Mouse (Mus musculus) forebrain, embryonic 16.5 days (tissue): ENCODE measurements around the gene Zbed3. TPM values are rescaled to one million over a fixed set of nuclear protein-coding genes. Genes with fewer than 3 reads are reported as not detected.

Source experiments
- ATAC-seq: fragments of 200-750 bp; cut with Nextera tagmentation; 2 replicates; pipeline ENCODE4 v1.8.0; 2017; ENCODE audit warnings: mild to moderate bottlenecking, moderate library complexity
- H3K27ac ChIP-seq: fragments of 300-500 bp; sonication (generic); 2 replicates; pipeline ENCODE4 v1.5.1; 2014; ENCODE audit warnings: low read length, control low read depth
- H3K27me3 ChIP-seq: fragments of 300-500 bp; sonication (generic); replicated peaks from 2 replicates; pipeline ENCODE4 v1.6.1; 2014; ENCODE audit warnings: low read length; ENCODE audit not compliant: control insufficient read depth, insufficient read depth
- H3K36me3 ChIP-seq: fragments of 300-500 bp; sonication (generic); 2 replicates; pipeline ENCODE4 v1.6.1; 2014; ENCODE audit not compliant: control insufficient read depth, insufficient read depth
- H3K4me1 ChIP-seq: fragments of 300-500 bp; sonication (generic); replicated peaks from 2 replicates; pipeline ENCODE4 v1.6.1; 2014; ENCODE audit warnings: low read length; ENCODE audit not compliant: control insufficient read depth, insufficient read depth
- H3K4me2 ChIP-seq: fragments of 300-500 bp; sonication (generic); 2 replicates; pipeline ENCODE4 v1.6.1; 2014; ENCODE audit warnings: mild to moderate bottlenecking, low read length, control low read depth
- H3K4me3 ChIP-seq: fragments of 300-500 bp; sonication (generic); replicated peaks from 2 replicates; pipeline ENCODE4 v1.5.1; 2014; ENCODE audit warnings: mild to moderate bottlenecking, low read length, control low read depth
- H3K9ac ChIP-seq: fragments of 300-500 bp; sonication (generic); replicated peaks from 2 replicates; pipeline ENCODE4 v1.6.1; 2014; ENCODE audit warnings: low read depth, low read length, control low read depth
- H3K9me3 ChIP-seq: fragments of 300-500 bp; sonication (generic); 2 replicates; pipeline ENCODE4 v1.6.1; 2016; ENCODE audit warnings: low read length; ENCODE audit not compliant: control insufficient read depth
- WGBS: fragments of 180-500 bp; shearing (Covaris S2); extraction: QIAGEN DNeasy Blood & Tissue Kit; methylation state at CpG from one replicate; pipeline ENCODE4 v1.1.7; 2014; 5-methylcytosine and 5-hydroxymethylcytosine counted together
- polyA plus RNA-seq: library from polyadenylated mRNA; unstranded; fragments of >200 nt; fragmentation: Nextera tagmentation; extraction: Ambion mirVana; gene quantifications from 2 replicates; pipeline ENCODE4 v1.2.1, GENCODE M21; 2015

Zbed3 gene
- polyA plus RNA-seq, 1 experiment from 2014 or later: 35.5 TPM

DNA sequence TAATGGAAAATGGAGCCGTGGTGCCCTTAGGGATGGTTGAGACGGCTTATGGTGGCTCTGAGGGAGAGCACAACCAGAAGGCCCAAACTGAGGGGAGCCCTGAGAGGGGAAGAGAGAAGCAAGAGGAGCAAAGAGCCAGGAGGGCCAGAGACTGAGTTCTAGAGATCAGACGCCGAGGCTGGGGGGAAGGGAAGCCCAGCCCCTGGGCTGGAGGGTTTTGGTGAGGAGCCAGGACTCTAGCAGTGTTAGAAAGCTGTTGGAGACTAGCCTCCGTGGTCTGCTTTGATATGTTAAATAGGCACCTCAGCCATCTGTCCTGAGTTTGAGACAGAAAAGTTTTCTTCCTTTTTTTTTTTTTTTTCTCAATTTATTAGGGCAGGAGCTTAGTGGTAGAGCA lies 3.9 kb downstream of the Zbed3 start:
- Histone ChIP-seq H3K36me3 (no peaks in the 10 kb centered on the region), H3K27ac (peak overlapping the region; percentile 73), H3K9me3 (no peaks in the 10 kb centered on the region), H3K4me2 (peak overlapping the region; percentile 92), H3K4me1 (peaks cover 34% of the 10 kb centered on the region), H3K27me3 (no peaks in the 10 kb centered on the region), H3K9ac (peak overlapping the region; percentile 99), H3K4me3 (peak overlapping the region; percentile 86)
- WGBS: 2% methylated on average over 5 of the region's 5 CpGs
- ATAC-seq: peak; percentile 54

DNA sequence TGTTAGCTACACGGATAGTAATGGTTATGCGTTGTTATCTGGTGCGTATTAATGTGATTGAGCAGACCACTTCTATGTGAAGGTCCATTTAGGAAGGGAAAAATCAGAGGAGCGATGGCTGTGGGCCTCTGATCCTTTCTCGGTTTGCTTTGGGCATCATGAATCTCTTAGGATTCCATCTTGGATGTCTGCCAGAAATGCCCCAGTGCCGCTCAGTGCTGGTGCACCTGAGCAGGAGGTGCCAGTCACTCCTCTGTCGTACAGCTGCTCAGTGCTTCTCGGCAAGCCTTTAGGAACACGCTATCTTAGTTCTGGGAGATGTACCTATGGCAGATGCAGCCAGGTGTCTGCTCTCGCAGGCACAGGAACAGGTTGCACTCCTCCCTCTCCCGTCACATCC lies 5.4 kb downstream of the Zbed3 start:
- Histone ChIP-seq H3K27ac (no peak overlapping the region), H3K9me3 (peaks cover 4% of the 10 kb centered on the region; the same call in 1 of the 2 replicates), H3K4me1 (peaks cover 34% of the 10 kb centered on the region), H3K9ac (no peak overlapping the region), H3K27me3 (no peaks in the 10 kb centered on the region), H3K4me3 (no peak overlapping the region), H3K36me3 (no peaks in the 10 kb centered on the region), H3K4me2 (no peak overlapping the region)
- no peak for ATAC-seq
- 64% methylated on average over 11 of the region's 11 CpGs for WGBS

DNA sequence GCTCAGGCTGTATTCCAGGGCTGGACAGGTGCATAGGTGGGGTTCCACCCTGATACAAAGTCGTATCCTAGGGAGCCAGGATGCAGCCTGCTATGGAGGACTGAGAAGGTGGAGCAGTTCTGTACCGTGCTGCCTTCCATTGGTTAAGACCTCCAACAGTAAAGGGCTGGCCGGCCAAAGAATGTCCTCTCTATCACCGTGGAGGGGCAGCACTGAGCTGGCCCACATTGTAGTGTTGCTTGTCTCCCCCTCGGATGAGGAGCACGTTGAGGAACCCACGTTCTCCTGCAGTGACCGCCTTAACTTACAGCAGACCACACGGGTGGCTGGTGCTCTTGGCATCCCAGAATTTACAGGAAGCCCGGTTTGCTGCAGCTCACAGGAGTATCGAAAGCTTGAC lies 7.1 kb downstream of the Zbed3 start:
- WGBS: 59% methylated on average over 11 of the region's 11 CpGs
- H3K4me1 ChIP-seq: peaks cover 34% of the 10 kb centered on the region
- no peak for ATAC-seq
- peaks cover 4% of the 10 kb centered on the region; the same call in 1 of the 2 replicates for H3K9me3 ChIP-seq
- H3K4me3 ChIP-seq: no peak overlapping the region
- H3K36me3 ChIP-seq: no peaks in the 10 kb centered on the region
- no peak overlapping the region for H3K9ac ChIP-seq
- no peak overlapping the region for H3K4me2 ChIP-seq
- no peaks in the 10 kb centered on the region for H3K27me3 ChIP-seq
- no peak overlapping the region for H3K27ac ChIP-seq

DNA sequence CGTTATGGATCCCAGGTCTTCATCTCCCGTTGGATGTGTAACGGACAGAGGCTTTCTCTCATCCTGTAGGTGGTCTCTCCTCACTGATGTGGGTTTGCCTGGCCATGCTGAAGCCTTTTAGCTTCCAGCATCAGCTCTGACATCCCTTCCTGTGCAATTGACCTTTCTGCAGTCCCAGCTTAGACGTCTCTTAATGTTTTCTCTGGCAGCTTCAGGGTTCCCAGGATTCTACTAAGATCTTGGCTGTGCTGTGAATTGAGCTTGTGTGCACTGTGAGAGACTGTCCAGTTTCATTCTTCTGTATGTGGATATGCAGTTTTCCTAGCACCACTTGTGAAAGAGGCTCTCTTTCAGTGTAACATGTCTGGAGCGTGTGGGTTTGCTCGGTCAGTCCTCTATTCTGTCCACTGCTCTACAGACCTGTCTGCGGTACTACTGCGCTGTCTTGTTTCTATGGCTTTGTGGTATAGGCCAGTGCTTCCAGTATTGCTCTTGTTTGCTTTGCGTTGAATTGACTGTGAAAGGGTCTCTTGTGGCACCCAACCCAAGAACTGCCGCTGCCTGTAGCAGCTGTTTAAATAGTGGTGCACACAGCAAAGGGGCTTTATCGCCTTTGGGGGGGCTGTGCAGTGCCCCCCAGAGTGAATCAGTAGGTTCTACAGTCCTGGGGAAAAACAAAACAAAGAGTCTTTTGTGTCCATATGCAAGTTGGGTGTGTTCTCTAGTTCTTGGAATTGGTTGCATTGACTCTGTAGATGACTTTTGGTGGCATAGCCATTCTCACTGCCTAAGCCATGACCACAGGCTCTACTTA lies 8.9 kb downstream of the Zbed3 start:
- no peak overlapping the region for H3K4me3 ChIP-seq
- H3K4me2 ChIP-seq: no peak overlapping the region
- no peak overlapping the region for H3K9ac ChIP-seq
- H3K27me3 ChIP-seq: no peaks in the 10 kb centered on the region
- peaks cover 8% of the 10 kb centered on the region for H3K36me3 ChIP-seq
- ATAC-seq: no peak
- WGBS: 72% methylated on average over 11 of the region's 11 CpGs
- H3K4me1 ChIP-seq: peaks cover 20% of the 10 kb centered on the region
- H3K9me3 ChIP-seq: peaks cover 4% of the 10 kb centered on the region; the same call in 1 of the 2 replicates
- H3K27ac ChIP-seq: no peak overlapping the region

DNA sequence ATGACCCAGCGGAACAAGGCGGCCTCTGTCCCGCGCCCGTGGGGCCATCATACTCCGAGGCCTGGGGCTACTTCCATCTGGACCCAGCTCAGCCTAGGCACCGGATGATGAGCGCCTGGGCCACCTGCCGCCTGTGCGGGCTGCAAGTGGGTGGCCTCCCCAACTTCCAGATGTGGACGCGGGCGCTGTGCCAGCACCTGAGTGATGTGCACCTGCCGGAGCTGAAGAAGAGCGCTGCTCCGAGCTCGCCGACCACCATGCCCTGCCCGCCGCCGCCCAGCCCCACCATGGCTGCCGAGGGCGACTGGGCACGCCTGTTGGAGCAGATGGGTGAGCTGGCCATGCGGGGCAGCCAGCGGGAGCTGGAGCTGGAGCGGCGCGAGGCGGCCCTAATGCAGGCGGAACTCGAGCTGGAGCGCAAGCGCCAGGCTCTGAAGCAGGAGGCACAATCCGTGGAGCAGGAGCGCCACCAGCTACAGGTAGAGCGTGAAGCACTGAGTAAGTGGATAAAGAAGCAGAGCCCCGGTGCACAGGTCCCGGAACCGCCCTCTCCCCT lies 12.8 kb downstream of the Zbed3 start:
- H3K4me3 ChIP-seq: no peak overlapping the region
- H3K9me3 ChIP-seq: peaks cover 4% of the 10 kb centered on the region; the same call in 1 of the 2 replicates
- H3K27ac ChIP-seq: no peak overlapping the region
- H3K4me2 ChIP-seq: 0 out of 2 replicates have a peak overlapping the region, but pooled peaks have one; percentile 6
- no peaks in the 10 kb centered on the region for H3K27me3 ChIP-seq
- H3K36me3 ChIP-seq: peaks cover 13% of the 10 kb centered on the region
- H3K4me1 ChIP-seq: no peaks in the 10 kb centered on the region
- H3K9ac ChIP-seq: no peak overlapping the region
- no peak for ATAC-seq
- 53% methylated on average over 40 of the region's 40 CpGs for WGBS

DNA sequence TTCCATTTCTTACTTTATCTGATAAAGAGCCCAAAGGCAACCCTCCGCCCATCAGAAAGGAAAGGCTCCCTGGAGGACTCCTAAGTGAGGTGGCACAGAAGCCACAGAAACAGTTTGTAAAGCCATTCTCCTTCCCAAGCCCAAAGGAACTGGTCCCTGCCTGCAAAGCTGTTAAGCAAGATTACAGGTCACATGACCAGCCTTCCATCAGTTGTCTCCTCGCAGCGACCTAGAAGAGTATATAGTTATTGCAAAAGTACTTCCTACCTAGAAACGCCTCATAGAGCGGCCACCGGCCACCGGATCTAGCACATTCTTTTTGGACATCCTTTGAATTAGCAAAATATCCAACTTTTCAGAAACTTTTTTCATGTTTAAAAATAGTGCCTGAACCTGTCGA lies 20.1 kb downstream of the Zbed3 start:
- Histone ChIP-seq H3K9ac (no peak overlapping the region), H3K4me3 (no peak overlapping the region), H3K27ac (no peak overlapping the region), H3K4me1 (no peaks in the 10 kb centered on the region), H3K27me3 (no peaks in the 10 kb centered on the region), H3K4me2 (no peak overlapping the region), H3K36me3 (0 out of 2 replicates have a peak, but pooled peaks cover 5% of the 10 kb centered on the region), H3K9me3 (no peaks in the 10 kb centered on the region)
- ATAC-seq: no peak
- 93% methylated on average over 8 of the region's 8 CpGs for WGBS

DNA sequence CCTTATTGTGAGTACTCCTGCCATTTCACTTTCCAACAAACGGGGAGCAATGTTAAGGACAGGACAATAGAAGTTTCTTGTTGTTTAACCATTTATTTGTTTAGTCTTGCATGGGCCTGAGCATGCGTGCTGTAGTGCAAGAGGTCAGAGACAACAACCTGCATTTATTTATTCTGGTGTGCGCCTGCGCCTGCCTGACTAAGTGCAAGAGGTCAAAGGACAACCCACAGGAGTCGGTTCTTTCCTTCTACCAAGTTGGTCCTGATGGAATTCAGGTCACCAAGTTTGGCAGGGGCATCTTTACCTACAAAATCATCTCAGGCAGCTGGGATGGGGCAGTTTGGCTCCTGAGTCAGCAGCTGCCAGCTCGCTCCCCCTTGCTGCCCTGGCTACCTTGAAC lies 22.5 kb downstream of the Zbed3 start:
- no peaks in the 10 kb centered on the region for H3K27me3 ChIP-seq
- no peak overlapping the region for H3K4me2 ChIP-seq
- H3K27ac ChIP-seq: no peak overlapping the region
- H3K4me3 ChIP-seq: no peak overlapping the region
- H3K4me1 ChIP-seq: no peaks in the 10 kb centered on the region
- H3K9me3 ChIP-seq: no peaks in the 10 kb centered on the region
- 72% methylated on average over 6 of the region's 6 CpGs for WGBS
- no peak overlapping the region for H3K9ac ChIP-seq
- no peak for ATAC-seq
- 0 out of 2 replicates have a peak, but pooled peaks cover 4% of the 10 kb centered on the region for H3K36me3 ChIP-seq

DNA sequence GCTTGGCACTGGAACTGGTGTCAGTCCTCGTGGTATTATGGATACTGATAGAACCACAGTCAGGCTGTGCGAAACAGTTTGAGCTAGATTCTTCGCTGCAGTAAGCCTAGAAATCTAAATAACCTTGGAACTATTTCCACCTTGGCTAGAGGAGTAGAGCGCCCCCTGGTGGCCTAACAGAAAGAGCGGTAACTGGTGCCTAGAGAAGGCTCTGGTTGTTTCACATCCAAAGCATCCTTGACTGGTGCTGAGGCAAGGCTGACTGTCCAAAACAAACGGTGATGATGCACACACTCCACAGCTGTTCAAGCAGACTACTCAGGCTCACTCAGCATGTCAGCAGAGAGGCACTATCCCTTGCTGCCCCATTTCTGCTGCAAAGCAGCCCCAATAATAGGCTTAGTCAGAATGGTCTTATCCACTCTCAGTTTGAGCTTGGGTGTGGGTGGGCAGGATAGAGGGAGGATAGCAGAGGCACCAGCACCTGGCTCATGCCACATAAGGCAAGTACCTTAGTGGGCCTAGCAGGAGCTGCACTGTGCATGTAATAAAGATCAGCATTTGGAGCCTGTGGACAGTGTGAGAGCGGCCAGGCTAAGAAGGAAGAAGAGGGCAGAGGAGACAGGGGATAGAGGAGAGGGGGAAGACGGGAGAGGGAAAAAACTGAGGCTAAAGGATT lies 23.7 kb downstream of the Zbed3 start:
- Histone ChIP-seq H3K27ac (no peak overlapping the region), H3K36me3 (0 out of 2 replicates have a peak, but pooled peaks cover 8% of the 10 kb centered on the region), H3K4me1 (no peaks in the 10 kb centered on the region), H3K9ac (no peak overlapping the region), H3K4me3 (no peak overlapping the region), H3K4me2 (no peak overlapping the region), H3K9me3 (no peaks in the 10 kb centered on the region), H3K27me3 (no peaks in the 10 kb centered on the region)
- peak; percentile 79 for ATAC-seq
- WGBS: 31% methylated on average over 8 of the region's 8 CpGs

DNA sequence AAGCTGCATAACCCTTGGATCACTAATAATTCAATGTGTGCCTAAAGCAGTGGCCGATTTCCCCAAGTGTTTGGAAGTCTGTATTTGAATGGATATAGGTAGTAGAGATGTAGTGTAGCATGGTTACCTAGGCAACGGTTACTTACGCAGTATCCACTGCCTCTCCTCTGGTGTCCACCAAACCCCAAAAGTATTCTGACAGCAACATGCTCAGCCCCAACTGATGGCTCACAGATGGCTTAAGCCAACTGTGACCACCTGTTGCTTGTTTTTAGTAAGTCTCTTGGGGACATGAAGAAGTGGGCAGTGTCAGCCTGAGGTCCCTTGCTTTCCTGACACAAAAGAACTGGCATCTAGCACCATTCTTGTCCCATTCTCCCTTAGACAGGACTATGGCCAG lies 25.1 kb downstream of the Zbed3 start:
- 92% methylated on average over 3 of the region's 3 CpGs for WGBS
- Histone ChIP-seq H3K36me3 (peaks cover 13% of the 10 kb centered on the region), H3K4me1 (no peaks in the 10 kb centered on the region), H3K4me3 (no peak overlapping the region), H3K9ac (no peak overlapping the region), H3K9me3 (no peaks in the 10 kb centered on the region), H3K4me2 (no peak overlapping the region), H3K27me3 (no peaks in the 10 kb centered on the region), H3K27ac (no peak overlapping the region)
- no peak for ATAC-seq
